Mouse (Mus musculus): ENCODE measurements at regions not wholly inside any gene's neighbourhood (a gene's known extent, or its start where the extent isn't known, plus 50 kb on each side); places are given as distances from the start of the nearest gene placed in this dataset.
A peak's percentile ranks its signal among the peaks of the same experiment; 100 is the strongest.

DNA sequence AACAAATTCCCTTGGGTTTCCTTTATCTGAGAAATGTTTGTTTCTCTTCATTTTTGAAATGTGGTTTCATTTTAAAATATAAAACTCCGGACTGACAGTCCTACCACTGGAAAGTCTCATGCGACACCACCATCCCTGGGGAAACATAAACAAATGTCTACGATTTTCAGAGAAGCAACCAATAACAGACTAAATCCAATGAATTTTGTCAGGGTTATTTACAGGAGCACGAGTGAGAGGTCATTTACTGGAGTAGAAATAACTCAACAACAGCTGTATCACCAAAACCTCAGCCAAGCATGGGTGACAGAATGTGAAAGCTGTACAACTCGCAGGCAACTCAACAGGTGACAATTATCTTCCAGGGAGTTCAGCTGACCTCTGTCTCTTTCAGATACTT, 200.5 kb downstream of the Fam76b start:
- Histone ChIP-seq H3K4me3 (no peak overlapping the region), H3K36me3 (ENCODE audit: control insufficient read depth, insufficient read depth, low read length) (no peaks in the 10 kb centered on the region), H3K4me1 (ENCODE audit: control insufficient read depth, insufficient read depth, low read length) (peaks cover 2% of the 10 kb centered on the region; the same call in 1 of the 2 replicates), H3K79me2 (replicated peaks; ENCODE audit: control insufficient read depth, insufficient read depth, low read length) (no peaks in the 10 kb centered on the region), H3K27me3 (ENCODE audit: control insufficient read depth, insufficient read depth, low read length) (no peaks in the 10 kb centered on the region), H3K9ac (ENCODE audit: low read depth, low read length) (no peak overlapping the region), H3K27ac (peak overlapping the region; percentile 45)
- no peak for TF ChIP-seq POLR2A (IDR thresholded peaks at IDR 0.05; ENCODE audit: insufficient read depth, low read depth, low read length)
- intact Hi-C loops (cut with DNase I): no loop called here
- no peak for DNase-seq
- 64% methylated on average over 5 of the region's 5 CpGs for WGBS

DNA sequence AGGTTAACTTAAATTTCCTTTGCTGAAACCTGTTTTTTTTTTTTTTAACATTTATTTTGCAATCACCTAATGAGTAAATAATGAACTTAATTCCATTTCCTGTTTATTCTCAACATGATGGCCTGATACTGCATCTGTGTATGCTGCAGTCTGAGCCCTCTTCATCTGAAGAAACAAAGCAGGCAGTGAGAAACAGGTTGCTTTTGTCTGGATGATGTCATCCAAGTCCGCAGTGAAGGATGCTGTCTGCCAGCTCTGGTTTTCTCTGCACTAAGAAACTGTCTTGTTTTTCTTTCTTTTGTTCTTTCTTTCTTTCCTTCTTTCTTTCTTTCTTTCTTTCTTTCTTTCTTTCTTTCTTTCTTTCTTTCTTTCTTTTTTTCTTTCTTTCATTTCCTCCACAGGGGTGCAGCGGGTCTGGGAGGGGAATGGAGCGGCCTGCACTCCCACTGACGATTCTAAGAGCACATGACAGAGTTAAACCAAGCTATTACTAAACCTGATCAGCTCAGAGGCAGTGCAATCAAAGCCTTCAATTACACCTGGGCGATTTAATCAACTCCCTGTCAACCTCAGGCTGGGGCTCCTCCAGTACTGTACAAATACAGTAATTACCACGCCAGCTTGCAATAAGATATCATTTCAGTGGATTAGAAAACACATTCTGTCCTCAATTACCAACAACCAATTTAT, 204.0 kb downstream of the Fam76b start:
- 75% methylated on average over 6 of the region's 6 CpGs for WGBS
- no peak overlapping the region for H3K9ac ChIP-seq (ENCODE audit: low read depth, low read length)
- H3K4me3 ChIP-seq: no peak overlapping the region
- no peaks in the 10 kb centered on the region for H3K27me3 ChIP-seq (ENCODE audit: control insufficient read depth, insufficient read depth, low read length)
- H3K79me2 ChIP-seq (replicated peaks; ENCODE audit: control insufficient read depth, insufficient read depth, low read length): no peaks in the 10 kb centered on the region
- intact Hi-C loops (cut with DNase I): no loop called here
- TF ChIP-seq EP300 (IDR thresholded peaks at IDR 0.05; ENCODE audit: insufficient read depth, low read depth, low read length): no peak
- TF ChIP-seq POLR2A (IDR thresholded peaks at IDR 0.05; ENCODE audit: insufficient read depth, low read depth, low read length): no peak
- no peak for TF ChIP-seq CTCF (IDR thresholded peaks at IDR 0.05)
- no peak for DNase-seq
- H3K4me1 ChIP-seq (ENCODE audit: control insufficient read depth, insufficient read depth, low read length): no peaks in the 10 kb centered on the region
- H3K36me3 ChIP-seq (ENCODE audit: control insufficient read depth, insufficient read depth, low read length): no peaks in the 10 kb centered on the region
- no peak overlapping the region for H3K27ac ChIP-seq

DNA sequence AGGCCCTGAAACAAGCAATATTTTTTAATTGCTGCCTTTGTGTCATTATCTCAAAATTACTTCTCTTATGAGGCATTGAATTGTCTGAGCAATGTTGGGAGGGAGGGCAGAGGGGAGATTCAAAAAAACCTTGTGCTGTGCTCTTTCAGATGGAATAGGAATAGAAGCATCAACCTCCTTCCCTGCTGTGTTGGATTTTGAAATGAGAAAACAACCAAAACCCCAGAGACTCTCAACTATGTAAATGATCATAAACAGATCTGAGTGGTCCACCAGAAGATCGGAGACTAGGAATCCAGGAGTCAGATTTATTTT, 204.5 kb downstream of the Fam76b start:
- intact Hi-C loops (cut with DNase I): no loop called here
- Histone ChIP-seq H3K36me3 (ENCODE audit: control insufficient read depth, insufficient read depth, low read length) (no peaks in the 10 kb centered on the region), H3K27ac (no peak overlapping the region), H3K4me3 (no peak overlapping the region), H3K9ac (ENCODE audit: low read depth, low read length) (no peak overlapping the region), H3K79me2 (replicated peaks; ENCODE audit: control insufficient read depth, insufficient read depth, low read length) (no peaks in the 10 kb centered on the region), H3K4me1 (ENCODE audit: control insufficient read depth, insufficient read depth, low read length) (no peaks in the 10 kb centered on the region), H3K27me3 (ENCODE audit: control insufficient read depth, insufficient read depth, low read length) (no peaks in the 10 kb centered on the region)
- WGBS: 81% methylated on average over 1 of the region's 1 CpGs
- no peak for TF ChIP-seq POLR2A (IDR thresholded peaks at IDR 0.05; ENCODE audit: insufficient read depth, low read depth, low read length)
- no peak for TF ChIP-seq CTCF (IDR thresholded peaks at IDR 0.05)
- TF ChIP-seq EP300 (IDR thresholded peaks at IDR 0.05; ENCODE audit: insufficient read depth, low read depth, low read length): no peak
- DNase-seq: no peak

DNA sequence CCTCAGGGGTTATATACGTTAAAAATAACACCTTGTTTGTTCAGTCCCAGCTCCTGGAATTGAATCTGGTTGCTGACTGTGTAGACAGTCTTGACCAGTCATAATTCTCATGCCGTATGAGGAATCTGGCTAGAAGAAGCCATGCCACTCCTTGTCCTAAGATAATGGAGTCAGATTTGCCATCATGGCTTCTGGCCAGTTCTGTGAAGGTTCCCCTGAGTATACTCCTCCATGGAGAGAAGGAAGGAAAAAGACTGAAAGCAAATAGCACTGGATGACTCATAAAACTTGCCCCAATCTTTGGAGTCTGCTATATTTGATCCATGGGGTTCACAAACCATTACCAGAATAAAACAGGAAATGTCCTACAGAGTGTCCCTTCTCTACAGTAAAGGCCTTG, 208.0 kb downstream of the Fam76b start:
- Histone ChIP-seq H3K36me3 (ENCODE audit: control insufficient read depth, insufficient read depth, low read length) (no peaks in the 10 kb centered on the region), H3K9ac (ENCODE audit: low read depth, low read length) (no peak overlapping the region), H3K4me3 (no peak overlapping the region), H3K79me2 (replicated peaks; ENCODE audit: control insufficient read depth, insufficient read depth, low read length) (no peaks in the 10 kb centered on the region), H3K27me3 (ENCODE audit: control insufficient read depth, insufficient read depth, low read length) (no peaks in the 10 kb centered on the region), H3K27ac (no peak overlapping the region), H3K4me1 (ENCODE audit: control insufficient read depth, insufficient read depth, low read length) (no peaks in the 10 kb centered on the region)
- no peak for DNase-seq
- intact Hi-C loops (cut with DNase I): no loop called here
- WGBS: 68% methylated on average over 2 of the region's 2 CpGs
- TF ChIP-seq POLR2A (IDR thresholded peaks at IDR 0.05; ENCODE audit: insufficient read depth, low read depth, low read length) (no peak), CTCF (IDR thresholded peaks at IDR 0.05) (no peak), EP300 (IDR thresholded peaks at IDR 0.05; ENCODE audit: insufficient read depth, low read depth, low read length) (no peak)

DNA sequence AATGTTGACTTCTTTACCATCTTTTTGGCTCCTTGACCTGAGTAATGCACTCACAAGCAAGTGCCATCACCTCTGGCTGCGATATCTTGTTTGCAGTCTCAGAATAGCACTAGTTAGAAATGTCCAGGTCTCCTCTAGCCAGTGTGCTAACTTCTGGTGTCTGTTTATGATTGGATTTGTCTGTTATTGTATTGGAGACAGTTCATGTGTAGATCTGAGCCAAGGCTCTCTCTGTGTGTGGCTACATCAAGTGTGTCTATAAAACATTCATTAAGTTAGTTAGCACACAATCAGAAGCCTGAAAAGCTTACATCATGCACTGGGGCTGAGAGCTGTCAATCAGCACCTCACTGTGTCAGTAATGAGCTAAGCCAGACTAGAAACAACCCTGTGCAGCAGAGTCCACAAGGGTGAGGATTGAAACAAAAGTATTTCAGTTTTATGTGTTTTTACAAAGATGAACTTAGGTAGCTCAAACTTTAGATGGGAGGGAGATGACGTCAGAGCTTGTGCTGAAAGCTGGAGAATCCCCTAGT, 214.5 kb downstream of the Fam76b start:
- H3K79me2 ChIP-seq (replicated peaks; ENCODE audit: control insufficient read depth, insufficient read depth, low read length): no peaks in the 10 kb centered on the region
- no peaks in the 10 kb centered on the region for H3K27me3 ChIP-seq (ENCODE audit: control insufficient read depth, insufficient read depth, low read length)
- 48% methylated on average over 2 of the region's 2 CpGs for WGBS
- H3K4me1 ChIP-seq (ENCODE audit: control insufficient read depth, insufficient read depth, low read length): peaks cover 1% of the 10 kb centered on the region; the same call in 1 of the 2 replicates
- DNase-seq: no peak
- no peak overlapping the region for H3K9ac ChIP-seq (ENCODE audit: low read depth, low read length)
- no peak for TF ChIP-seq EP300 (IDR thresholded peaks at IDR 0.05; ENCODE audit: insufficient read depth, low read depth, low read length)
- TF ChIP-seq POLR2A (IDR thresholded peaks at IDR 0.05; ENCODE audit: insufficient read depth, low read depth, low read length): no peak
- TF ChIP-seq CTCF (IDR thresholded peaks at IDR 0.05): peak; percentile 28; the same call in 1 of the 2 replicates
- no peak overlapping the region for H3K27ac ChIP-seq
- H3K4me3 ChIP-seq: no peak overlapping the region
- no peaks in the 10 kb centered on the region for H3K36me3 ChIP-seq (ENCODE audit: control insufficient read depth, insufficient read depth, low read length)
- intact Hi-C loops (cut with DNase I): no loop called here

DNA sequence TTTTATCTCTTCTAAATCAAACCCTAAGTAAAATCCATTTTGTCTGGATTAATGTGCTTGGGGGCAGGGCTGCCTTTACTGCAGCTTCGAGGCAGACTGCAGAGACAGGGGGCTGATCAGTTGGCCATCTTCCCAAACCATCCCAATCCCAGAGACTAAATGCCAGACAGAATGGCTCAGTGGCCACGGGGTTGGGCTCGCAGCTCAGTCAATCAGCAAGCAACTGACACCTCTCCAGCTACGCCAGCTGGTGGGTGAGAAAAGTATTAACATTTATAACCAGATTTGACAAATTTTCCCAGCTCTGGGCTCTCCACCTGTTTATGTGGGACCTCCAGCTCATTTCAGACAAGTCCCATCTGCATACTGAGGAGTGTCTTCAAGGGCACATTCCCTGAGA, 220.7 kb downstream of the Fam76b start:
- WGBS: 78% methylated on average over 4 of the region's 4 CpGs
- Histone ChIP-seq H3K36me3 (ENCODE audit: control insufficient read depth, insufficient read depth, low read length) (no peaks in the 10 kb centered on the region), H3K9ac (ENCODE audit: low read depth, low read length) (no peak overlapping the region), H3K27ac (no peak overlapping the region), H3K4me1 (ENCODE audit: control insufficient read depth, insufficient read depth, low read length) (no peaks in the 10 kb centered on the region), H3K79me2 (replicated peaks; ENCODE audit: control insufficient read depth, insufficient read depth, low read length) (no peaks in the 10 kb centered on the region), H3K27me3 (ENCODE audit: control insufficient read depth, insufficient read depth, low read length) (no peaks in the 10 kb centered on the region), H3K4me3 (no peak overlapping the region)
- intact Hi-C loops (cut with DNase I): no loop called here
- DNase-seq: no peak
- TF ChIP-seq CTCF (IDR thresholded peaks at IDR 0.05) (no peak), POLR2A (IDR thresholded peaks at IDR 0.05; ENCODE audit: insufficient read depth, low read depth, low read length) (no peak)

Data from heart, adult 2 months (tissue).